Mouse (Mus musculus): ENCODE results near the gene Dennd4b. TPM values are rescaled to one million over a fixed set of nuclear protein-coding genes. Genes with fewer than 3 reads are reported as not detected.
"Not testable (repeated sequence)": the region's sequence is repeated elsewhere in the genome, so short reads cannot be mapped to it uniquely, and the experiment has no call there.

Gene Dennd4b
- polyA plus RNA-seq, 1 experiment, result not detected

GRCm38 (mm10) chr3:90250791-90251190 is 14.2 kb upstream of the Dennd4b start:
- TF ChIP-seq CTCF (IDR thresholded peaks at IDR 0.05; ENCODE audit: insufficient read depth, low read depth, low read length), result no peak
- TF ChIP-seq POLR2A (IDR thresholded peaks at IDR 0.05; ENCODE audit: insufficient read depth, low read depth, low read length), result no peak
- Histone ChIP-seq H3K27ac (ENCODE audit: insufficient read depth, low read depth, low read length) (no peak overlapping the region), H3K4me1 (ENCODE audit: control insufficient read depth, insufficient read depth, low read length) (peaks cover 7% of the 10 kb centered on the region), H3K4me3 (ENCODE audit: insufficient read depth, low read depth, low read length) (no peak overlapping the region)
- WGBS, result 86% methylated on average over 6 of the region's 6 CpGs

- 88% methylated on average over 11 of the region's 12 CpGs for WGBS
- H3K27ac ChIP-seq (ENCODE audit: insufficient read depth, low read depth, low read length); H3K4me3 ChIP-seq (ENCODE audit: insufficient read depth, low read depth, low read length): not testable (repeated sequence)
These were observed 13.2 kb upstream of the Dennd4b start for GRCm38 (mm10) chr3:90251731-90252226.

GRCm38 (mm10) chr3:90252659-90253058 is 12.3 kb upstream of the Dennd4b start:
- WGBS, result 85% methylated on average over 2 of the region's 2 CpGs
- not testable (repeated sequence) for H3K4me3 ChIP-seq (ENCODE audit: insufficient read depth, low read depth, low read length); H3K27ac ChIP-seq (ENCODE audit: insufficient read depth, low read depth, low read length)
- peaks cover 12% of the 10 kb centered on the region for H3K4me1 ChIP-seq (ENCODE audit: control insufficient read depth, insufficient read depth, low read length)

More at GRCm38 (mm10) chr3:90251731-90252226, 13.2 kb upstream of the Dennd4b start:
- peaks cover 12% of the 10 kb centered on the region for H3K4me1 ChIP-seq (ENCODE audit: control insufficient read depth, insufficient read depth, low read length)

GRCm38 (mm10) chr3:90253174-90253573 is 11.8 kb upstream of the Dennd4b start:
- H3K27ac ChIP-seq (ENCODE audit: insufficient read depth, low read depth, low read length); H3K4me3 ChIP-seq (ENCODE audit: insufficient read depth, low read depth, low read length): not testable (repeated sequence)
- 65% methylated on average over 1 of the region's 1 CpGs for WGBS
- peaks cover 12% of the 10 kb centered on the region for H3K4me1 ChIP-seq (ENCODE audit: control insufficient read depth, insufficient read depth, low read length)

GRCm38 (mm10) chr3:90253653-90254418 is 11.1 kb upstream of the Dennd4b start, which contains the start of gene Crtc2:
Gene Crtc2, plus strand, starts transcription at chr3:90254163.
- Histone ChIP-seq H3K27ac (ENCODE audit: insufficient read depth, low read depth, low read length) (peak within 1 kb of the TSS; percentile 70), H3K4me1 (ENCODE audit: control insufficient read depth, insufficient read depth, low read length) (peaks cover 8% of the 10 kb centered on the region), H3K4me3 (ENCODE audit: insufficient read depth, low read depth, low read length) (peak within 1 kb of the TSS; percentile 93)
- TF ChIP-seq CTCF (IDR thresholded peaks at IDR 0.05; ENCODE audit: insufficient read depth, low read depth, low read length) (no peak), POLR2A (IDR thresholded peaks at IDR 0.05; ENCODE audit: insufficient read depth, low read depth, low read length) (peak; percentile 87)
- WGBS, result under 1% methylated on average over 40 of the region's 40 CpGs

DNA sequence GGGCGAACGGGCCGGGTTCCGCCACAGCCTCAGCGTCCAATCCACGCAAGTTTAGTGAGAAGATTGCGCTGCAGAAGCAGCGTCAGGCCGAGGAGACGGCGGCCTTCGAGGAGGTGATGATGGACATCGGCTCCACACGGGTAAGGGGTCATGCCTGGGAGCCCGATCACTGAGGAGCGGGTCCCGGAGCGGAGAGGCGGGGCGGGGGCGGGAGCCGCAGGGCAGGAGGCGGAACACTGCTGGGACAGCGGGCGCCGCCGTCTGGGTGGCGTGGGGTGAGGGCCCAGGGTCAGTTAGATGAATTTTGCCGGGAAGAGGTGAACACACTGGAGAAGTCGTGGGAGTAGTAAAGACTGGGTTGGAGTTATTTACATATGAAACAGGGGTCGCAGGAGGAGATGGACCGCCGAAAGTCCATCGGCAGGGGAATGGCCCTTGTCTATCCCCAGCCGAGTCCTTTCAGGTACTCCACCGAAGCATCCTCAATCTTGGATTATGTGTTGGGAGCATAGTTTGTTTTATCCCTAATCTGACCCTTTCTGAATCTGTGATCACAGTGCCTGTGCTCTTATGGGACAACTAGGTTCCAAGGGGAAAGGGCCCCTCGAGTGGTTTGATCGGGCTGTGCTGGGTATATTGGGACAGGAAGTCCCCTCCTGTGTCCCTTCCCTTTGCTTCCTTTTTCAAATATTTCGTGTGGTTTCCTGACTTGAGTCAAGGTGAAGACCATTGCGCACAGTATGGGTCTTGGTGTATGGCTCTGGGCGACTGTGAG is 10.4 kb upstream of the Dennd4b start:
- H3K4me1 ChIP-seq (ENCODE audit: control insufficient read depth, insufficient read depth, low read length), result peaks cover 6% of the 10 kb centered on the region
- peak overlapping the region; percentile 70; the same call in 1 of the 2 replicates for H3K27ac ChIP-seq (ENCODE audit: insufficient read depth, low read depth, low read length)
- WGBS, result 1% methylated on average over 41 of the region's 41 CpGs
- H3K4me3 ChIP-seq (ENCODE audit: insufficient read depth, low read depth, low read length), result peak overlapping the region; percentile 93
- TF ChIP-seq CTCF (IDR thresholded peaks at IDR 0.05; ENCODE audit: insufficient read depth, low read depth, low read length), result no peak; the same call in 1 of the 2 replicates
- no peak for TF ChIP-seq POLR2A (IDR thresholded peaks at IDR 0.05; ENCODE audit: insufficient read depth, low read depth, low read length)

GRCm38 (mm10) chr3:90255194-90255565 is 9.8 kb upstream of the Dennd4b start:
- Histone ChIP-seq H3K4me1 (ENCODE audit: control insufficient read depth, insufficient read depth, low read length) (peaks cover 6% of the 10 kb centered on the region), H3K27ac (ENCODE audit: insufficient read depth, low read depth, low read length) (no peak overlapping the region), H3K4me3 (ENCODE audit: insufficient read depth, low read depth, low read length) (peak overlapping the region; percentile 93)
- TF ChIP-seq CTCF (IDR thresholded peaks at IDR 0.05; ENCODE audit: insufficient read depth, low read depth, low read length) (no peak), POLR2A (IDR thresholded peaks at IDR 0.05; ENCODE audit: insufficient read depth, low read depth, low read length) (no peak)
- 3% methylated on average over 2 of the region's 2 CpGs for WGBS

DNA sequence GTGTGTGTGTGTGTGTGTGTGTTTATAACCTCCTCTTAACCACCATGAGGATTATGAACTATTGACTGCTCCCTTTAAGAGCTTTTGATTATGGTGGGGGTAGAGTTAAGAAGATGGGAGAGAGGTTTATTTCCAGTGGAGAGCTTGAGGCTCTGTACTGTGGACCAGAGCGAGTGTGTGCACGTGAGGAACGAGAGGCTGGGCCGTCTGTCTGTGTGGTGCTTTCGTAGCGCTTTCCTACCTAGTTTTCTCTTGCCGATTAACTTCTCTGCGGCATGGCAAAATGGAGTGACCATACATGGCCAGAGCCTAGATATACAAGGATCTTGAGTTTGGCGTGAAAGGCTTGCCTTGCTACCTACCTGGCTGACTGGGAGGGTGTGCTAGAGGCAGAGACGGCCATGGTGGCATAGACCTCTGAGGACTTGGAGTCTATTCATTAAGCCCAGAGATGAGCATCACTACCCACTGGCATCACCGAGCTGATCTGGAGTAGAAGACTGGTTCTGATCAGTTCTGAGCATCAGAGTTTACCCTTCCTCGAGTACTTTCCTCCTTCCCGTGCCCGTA is 9.1 kb upstream of the Dennd4b start:
- WGBS, result 90% methylated on average over 14 of the region's 14 CpGs
- Histone ChIP-seq H3K4me1 (ENCODE audit: control insufficient read depth, insufficient read depth, low read length) (peaks cover 6% of the 10 kb centered on the region), H3K27ac (ENCODE audit: insufficient read depth, low read depth, low read length) (no peak overlapping the region), H3K4me3 (ENCODE audit: insufficient read depth, low read depth, low read length) (no peak overlapping the region)
- TF ChIP-seq CTCF (IDR thresholded peaks at IDR 0.05; ENCODE audit: insufficient read depth, low read depth, low read length) (no peak), POLR2A (IDR thresholded peaks at IDR 0.05; ENCODE audit: insufficient read depth, low read depth, low read length) (no peak)

Measured in olfactory bulb, adult 2 months (tissue).